Mouse (Mus musculus) midbrain, embryonic 10.5 days (tissue): ENCODE results near the gene Myh9. TPM values are rescaled to one million over a fixed set of nuclear protein-coding genes. Genes with fewer than 3 reads are reported as not detected.

ENCODE experiments used
- DNase-seq: peaks from one replicate; pipeline ENCODE4 v3.0.0-alpha.2; 2017; ENCODE audit warnings: low spot score
- H3K27ac ChIP-seq: fragments of 300-500 bp; sonication (generic); replicated peaks from 2 replicates; pipeline ENCODE4 v1.5.1; 2016; ENCODE audit warnings: mild to moderate bottlenecking
- H3K27me3 ChIP-seq: fragments of 300-500 bp; sonication (generic); 2 replicates; pipeline ENCODE4 v1.6.1; 2016; ENCODE audit warnings: low read depth, mild to moderate bottlenecking; ENCODE audit not compliant: poor library complexity, severe bottlenecking
- H3K36me3 ChIP-seq: fragments of 300-500 bp; sonication (generic); 2 replicates; pipeline ENCODE4 v1.6.1; 2016; ENCODE audit warnings: mild to moderate bottlenecking, moderate library complexity
- H3K4me1 ChIP-seq: fragments of 300-500 bp; sonication (generic); 2 replicates; pipeline ENCODE4 v1.6.1; 2016
- H3K4me3 ChIP-seq: fragments of 300-500 bp; sonication (generic); 2 replicates; pipeline ENCODE4 v1.5.1; 2016; ENCODE audit warnings: mild to moderate bottlenecking, moderate library complexity
- H3K9me3 ChIP-seq: fragments of 300-500 bp; sonication (generic); replicated peaks from 2 replicates; pipeline ENCODE4 v1.6.1; 2016; ENCODE audit warnings: mild to moderate bottlenecking
- WGBS: fragments of 180-500 bp; shearing (Covaris S2); methylation state at CpG from one replicate; pipeline ENCODE4 v1.1.7; 2016; 5-methylcytosine and 5-hydroxymethylcytosine counted together
- polyA plus RNA-seq: library from polyadenylated mRNA; unstranded; fragments of >200 nt; fragmentation: Nextera tagmentation; extraction: Ambion mirVana; gene quantifications from 2 replicates; pipeline ENCODE4 v1.2.1, GENCODE M21; 2016

The Myh9 gene
- polyA plus RNA-seq, 1 experiment from 2014 or later = 29.0 TPM

DNA sequence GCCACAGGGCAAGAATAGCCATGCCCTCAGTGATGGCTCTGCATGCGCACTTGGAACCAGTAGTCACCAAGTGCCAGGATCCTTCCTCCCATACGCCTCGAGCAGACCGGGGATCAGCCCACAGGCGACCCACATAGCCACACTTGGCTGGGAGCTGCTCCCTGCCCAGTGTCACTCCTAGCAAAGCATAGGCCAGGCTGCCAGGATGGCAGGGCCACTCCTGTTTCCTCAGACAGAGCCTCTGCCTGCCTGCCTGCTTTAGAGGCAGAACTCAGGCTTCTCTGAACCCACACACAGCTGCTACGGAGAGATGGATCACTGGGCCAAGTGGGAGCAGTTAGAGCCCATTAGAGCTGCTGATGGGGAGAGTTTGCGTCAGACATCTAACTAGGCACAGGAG is 48.4 kb downstream of the Myh9 start:
- no peak for DNase-seq
- Histone ChIP-seq H3K27me3 (no peaks in the 10 kb centered on the region), H3K4me1 (peaks cover 17% of the 10 kb centered on the region), H3K9me3 (no peaks in the 10 kb centered on the region), H3K36me3 (peaks cover 66% of the 10 kb centered on the region), H3K4me3 (no peak overlapping the region), H3K27ac (no peak overlapping the region)
- WGBS = 92% methylated on average over 7 of the region's 7 CpGs

DNA sequence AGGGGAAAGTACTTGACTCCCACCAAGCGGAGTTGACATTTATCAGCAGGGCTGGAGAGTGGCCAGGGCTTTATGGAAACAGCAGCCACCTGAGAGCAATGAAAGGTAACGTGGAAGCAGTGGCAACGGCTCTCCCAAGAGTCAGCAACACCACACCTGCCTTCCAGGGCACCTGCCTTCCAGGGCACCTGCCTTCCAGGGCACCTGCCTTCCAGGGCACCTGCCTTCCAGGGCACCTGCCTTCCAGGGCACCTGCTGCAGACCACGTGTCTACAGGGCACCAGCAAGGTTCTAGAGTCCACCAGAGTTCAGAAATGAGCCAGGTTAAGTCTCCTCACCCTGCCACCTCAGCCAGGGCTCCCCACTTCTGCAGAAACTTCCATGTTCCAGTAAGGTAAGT is 48.9 kb downstream of the Myh9 start:
- H3K36me3 ChIP-seq = peaks cover 71% of the 10 kb centered on the region
- no peak overlapping the region for H3K4me3 ChIP-seq
- no peak overlapping the region for H3K27ac ChIP-seq
- H3K4me1 ChIP-seq = peaks cover 12% of the 10 kb centered on the region
- no peaks in the 10 kb centered on the region for H3K27me3 ChIP-seq
- WGBS = 90% methylated on average over 4 of the region's 4 CpGs
- no peaks in the 10 kb centered on the region for H3K9me3 ChIP-seq
- no peak for DNase-seq

GRCm38 (mm10) chr15:77792056-77792455 is 49.9 kb downstream of the Myh9 start:
- H3K36me3 ChIP-seq = peaks cover 79% of the 10 kb centered on the region
- no peak overlapping the region for H3K27ac ChIP-seq

GRCm38 (mm10) chr15:77790656-77791405 is 51.1 kb downstream of the Myh9 start:
- Histone ChIP-seq H3K9me3 (no peaks in the 10 kb centered on the region), H3K4me1 (peaks cover 2% of the 10 kb centered on the region; the same call in 1 of the 2 replicates), H3K36me3 (peaks cover 87% of the 10 kb centered on the region), H3K27me3 (no peaks in the 10 kb centered on the region), H3K4me3 (no peak overlapping the region), H3K27ac (no peak overlapping the region)
- 93% methylated on average over 21 of the region's 21 CpGs for WGBS
- no peak for DNase-seq

More at GRCm38 (mm10) chr15:77792056-77792455, 49.9 kb downstream of the Myh9 start:
- H3K9me3 ChIP-seq = no peaks in the 10 kb centered on the region
- H3K27me3 ChIP-seq = no peaks in the 10 kb centered on the region
- no peak overlapping the region for H3K4me3 ChIP-seq
- DNase-seq = no peak
- WGBS = 90% methylated on average over 9 of the region's 9 CpGs
- peaks cover 2% of the 10 kb centered on the region; the same call in 1 of the 2 replicates for H3K4me1 ChIP-seq

GRCm38 (mm10) chr15:77789186-77789585 is 52.8 kb downstream of the Myh9 start:
- 81% methylated on average over 3 of the region's 3 CpGs for WGBS
- peaks cover 89% of the 10 kb centered on the region for H3K36me3 ChIP-seq
- DNase-seq = no peak
- H3K27ac ChIP-seq = no peak overlapping the region
- H3K4me3 ChIP-seq = no peak overlapping the region
- H3K9me3 ChIP-seq = no peaks in the 10 kb centered on the region
- peaks cover 2% of the 10 kb centered on the region; the same call in 1 of the 2 replicates for H3K4me1 ChIP-seq
- H3K27me3 ChIP-seq = no peaks in the 10 kb centered on the region

DNA sequence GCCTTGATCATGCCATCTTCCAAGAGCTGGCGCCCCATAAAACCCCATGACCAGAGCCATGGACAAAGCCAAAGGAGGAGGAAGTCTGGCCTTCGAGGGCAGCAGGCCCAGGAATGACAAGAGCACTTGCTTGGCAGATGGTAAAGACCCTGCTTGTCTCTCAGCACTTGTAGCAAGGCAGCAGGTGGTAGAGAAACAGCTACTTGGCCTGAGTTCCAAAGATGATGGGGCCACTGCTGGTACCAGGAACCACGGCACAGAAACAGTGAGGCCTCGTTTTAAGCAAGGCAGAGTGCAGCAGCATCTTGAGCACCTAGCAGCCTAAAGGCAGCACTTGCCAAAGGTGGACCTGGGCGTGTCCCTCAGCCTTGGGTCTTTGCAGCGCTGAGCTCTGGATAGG is 53.6 kb downstream of the Myh9 start:
- Histone ChIP-seq H3K4me3 (no peak overlapping the region), H3K27ac (no peak overlapping the region), H3K9me3 (no peaks in the 10 kb centered on the region), H3K27me3 (no peaks in the 10 kb centered on the region), H3K36me3 (peaks cover 90% of the 10 kb centered on the region), H3K4me1 (peaks cover 2% of the 10 kb centered on the region; the same call in 1 of the 2 replicates)
- DNase-seq = no peak
- whole genome bisulfite sequencing = 89% methylated on average over 6 of the region's 6 CpGs

- Histone ChIP-seq H3K27me3 (no peaks in the 10 kb centered on the region), H3K36me3 (peaks cover 97% of the 10 kb centered on the region), H3K27ac (no peak overlapping the region), H3K9me3 (no peaks in the 10 kb centered on the region), H3K4me1 (no peaks in the 10 kb centered on the region), H3K4me3 (no peak overlapping the region)
- WGBS = 85% methylated on average over 1 of the region's 1 CpGs
- no peak for DNase-seq
These were observed 56.2 kb downstream of the Myh9 start for GRCm38 (mm10) chr15:77785807-77786206.

GRCm38 (mm10) chr15:77784039-77784824 is 57.7 kb downstream of the Myh9 start:
- H3K27me3 ChIP-seq = no peaks in the 10 kb centered on the region
- H3K4me1 ChIP-seq = no peaks in the 10 kb centered on the region
- DNase-seq = no peak
- 81% methylated on average over 22 of the region's 22 CpGs for WGBS
- H3K9me3 ChIP-seq = no peaks in the 10 kb centered on the region
- peak overlapping the region; percentile 33 for H3K27ac ChIP-seq
- H3K4me3 ChIP-seq = no peak overlapping the region
- H3K36me3 ChIP-seq = peaks cover 97% of the 10 kb centered on the region

DNA sequence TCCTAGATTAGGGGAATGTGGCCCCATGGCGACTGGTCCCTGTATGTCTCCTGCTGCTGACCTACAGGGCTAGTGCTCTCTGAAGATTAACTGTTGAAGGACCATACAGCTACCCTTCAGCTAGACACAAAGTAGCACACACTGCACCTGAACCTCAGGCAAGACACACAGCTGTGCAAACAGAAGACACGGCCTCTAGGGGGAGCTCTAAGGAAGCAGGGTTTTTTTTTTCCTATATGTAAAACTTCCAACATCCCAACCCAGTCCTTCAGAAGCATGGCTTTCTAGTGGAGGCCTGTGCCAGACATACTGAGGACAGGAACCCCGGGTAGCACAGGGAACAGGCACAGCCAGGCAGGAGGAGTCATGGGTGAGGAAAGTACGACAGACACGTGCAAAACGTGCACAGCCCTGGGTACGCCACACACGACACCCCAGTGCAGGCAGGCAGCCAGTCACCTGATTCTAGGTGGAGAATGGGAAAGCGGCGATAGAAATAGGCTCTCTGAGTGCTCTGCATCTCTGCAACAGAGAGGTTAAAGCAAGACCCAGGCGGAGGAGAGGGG is 59.4 kb downstream of the Myh9 start:
- 85% methylated on average over 11 of the region's 11 CpGs for WGBS
- DNase-seq = no peak

DNA sequence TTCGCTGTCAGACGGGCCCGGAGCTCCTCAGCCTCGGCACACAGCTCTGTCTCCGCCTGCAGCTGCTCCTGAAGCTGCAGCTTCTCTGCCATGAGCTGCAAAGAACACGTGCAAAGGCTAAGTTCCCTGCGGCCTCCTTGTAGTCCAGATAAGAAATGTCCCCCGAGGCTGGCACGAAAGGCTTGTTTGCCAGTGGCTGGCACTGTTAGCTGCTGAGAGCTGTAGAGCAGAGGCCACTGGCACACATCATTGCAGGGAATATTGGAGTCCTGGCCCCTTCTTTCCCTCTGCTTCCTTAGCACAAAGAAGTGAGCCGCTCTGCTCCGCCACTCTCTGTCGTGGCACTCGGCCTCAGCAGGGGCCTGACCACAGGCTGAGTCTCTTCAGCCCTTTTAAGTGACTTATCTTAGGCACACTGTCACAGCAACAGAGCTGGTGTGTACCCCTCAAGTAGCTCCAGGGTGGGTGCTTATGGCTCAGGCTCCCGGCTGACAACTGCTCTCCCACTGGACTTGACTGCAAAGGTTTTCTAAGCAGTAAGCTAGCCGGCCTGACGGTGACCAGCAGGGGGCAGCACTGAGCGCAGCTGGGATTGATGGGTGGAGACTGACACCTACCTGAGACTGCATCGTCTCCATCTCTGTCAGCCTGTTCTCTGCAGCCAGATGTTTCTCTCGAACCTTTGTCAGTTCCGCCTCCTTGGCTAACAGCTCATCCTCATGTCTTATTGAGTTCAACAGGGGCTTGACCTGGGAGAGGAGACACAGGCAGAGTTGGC is 66.6 kb downstream of the Myh9 start:
- no peak overlapping the region for H3K4me3 ChIP-seq
- H3K9me3 ChIP-seq = no peaks in the 10 kb centered on the region
- H3K27ac ChIP-seq = no peak overlapping the region
- WGBS = 73% methylated on average over 20 of the region's 20 CpGs
- H3K36me3 ChIP-seq = peaks cover 98% of the 10 kb centered on the region
- H3K4me1 ChIP-seq = no peaks in the 10 kb centered on the region
- no peaks in the 10 kb centered on the region for H3K27me3 ChIP-seq
- DNase-seq = peak; percentile 82

More for the DNA sequence above, 59.4 kb downstream of the Myh9 start:
- H3K36me3 ChIP-seq = peaks cover 98% of the 10 kb centered on the region
- no peaks in the 10 kb centered on the region for H3K9me3 ChIP-seq
- H3K4me1 ChIP-seq = no peaks in the 10 kb centered on the region
- no peaks in the 10 kb centered on the region for H3K27me3 ChIP-seq
- no peak overlapping the region for H3K4me3 ChIP-seq
- H3K27ac ChIP-seq = no peak overlapping the region; the same call in 1 of the 2 replicates

DNA sequence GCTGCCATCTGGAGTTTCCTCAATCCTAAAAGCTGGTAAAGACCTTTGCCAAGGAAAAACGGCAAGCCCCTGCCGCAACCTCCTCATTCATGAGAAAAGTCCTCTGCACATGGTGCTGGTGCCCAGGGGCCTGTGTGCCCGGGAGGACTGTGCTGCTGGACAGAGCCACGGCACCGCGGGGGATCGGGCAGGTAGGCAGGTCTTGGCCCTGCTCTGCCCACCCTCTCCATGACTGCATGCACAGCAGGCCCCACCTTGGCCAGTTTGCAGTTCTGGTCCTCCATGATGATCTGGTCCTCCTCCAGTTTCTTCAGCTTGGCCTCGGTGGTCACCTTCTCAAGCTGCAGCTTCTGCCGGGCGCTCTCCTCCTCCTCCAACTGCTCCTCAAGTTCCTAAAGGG is 67.7 kb downstream of the Myh9 start:
- H3K36me3 ChIP-seq = peaks cover 98% of the 10 kb centered on the region
- no peaks in the 10 kb centered on the region for H3K9me3 ChIP-seq
- H3K27ac ChIP-seq = no peak overlapping the region
- 97% methylated on average over 10 of the region's 10 CpGs for WGBS
- no peak overlapping the region for H3K4me3 ChIP-seq
- H3K4me1 ChIP-seq = no peaks in the 10 kb centered on the region
- no peaks in the 10 kb centered on the region for H3K27me3 ChIP-seq
- no peak for DNase-seq
